Mouse (Mus musculus): ENCODE data around the gene Naga.

GRCm38 (mm10) chr15:82378261-82379180, 39.8 kb upstream of the Naga start:
- TF ChIP-seq CTCF (IDR thresholded peaks at IDR 0.05; ENCODE audit: low read depth) = no peak
- TF ChIP-seq EP300 (IDR thresholded peaks at IDR 0.05; ENCODE audit: low read depth) = no peak

Measured in heart, postnatal 0 days (tissue).